Mouse (Mus musculus) cortical plate, adult 2 months (tissue): Measurements from ENCODE around the gene 4933406M09Rik.

Experiments used
- CTCF ChIP-seq: fragments of 200-500 bp; IDR thresholded peaks from 2 replicates; pipeline ENCODE4 v1.5.1; 2011; ENCODE audit warnings: mild to moderate bottlenecking, control low read depth, low read length; ENCODE audit not compliant: insufficient read depth; ENCODE audit errors: extremely low read depth
- POLR2A ChIP-seq: fragments of 200-500 bp; IDR thresholded peaks from 2 replicates; pipeline ENCODE4 v1.6.1; 2011; ENCODE audit warnings: mild to moderate bottlenecking, low read length, control low read depth; ENCODE audit not compliant: insufficient read depth; ENCODE audit errors: extremely low read depth

DNA sequence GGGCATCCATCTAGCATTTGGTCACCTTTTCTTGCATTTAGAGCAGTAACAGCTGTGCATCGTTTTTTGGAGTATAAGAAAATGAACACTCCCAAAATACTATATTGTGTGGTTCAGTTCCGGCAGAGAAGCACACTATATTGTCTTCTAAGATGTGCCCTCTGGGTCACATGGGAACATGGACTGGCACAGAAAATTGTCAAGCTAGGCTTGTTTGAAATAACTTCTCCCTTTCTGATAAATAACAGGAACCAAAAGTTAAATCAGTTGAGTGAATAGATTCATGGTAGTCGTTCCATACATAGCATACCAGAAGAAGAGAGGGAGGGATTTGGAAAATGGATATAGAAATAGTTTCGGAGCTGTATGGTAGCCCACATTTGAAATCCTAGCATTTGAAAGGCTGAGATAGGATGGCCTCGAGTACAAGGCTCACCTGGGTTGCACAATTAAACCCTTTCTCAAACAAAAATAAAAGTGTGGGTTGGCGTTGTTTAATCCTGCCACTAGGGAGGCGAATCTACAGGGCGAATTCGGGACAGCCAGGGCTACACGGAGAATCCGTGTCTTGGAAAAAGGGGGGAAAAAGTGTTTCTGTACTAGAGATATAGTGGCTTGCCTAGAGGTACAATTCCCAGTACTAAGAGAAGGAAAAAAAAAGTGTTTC is 28.9 kb downstream of the 4933406M09Rik start:
- TF ChIP-seq CTCF, result no peak
- no peak for TF ChIP-seq POLR2A
